In the genomic region with DNA sequence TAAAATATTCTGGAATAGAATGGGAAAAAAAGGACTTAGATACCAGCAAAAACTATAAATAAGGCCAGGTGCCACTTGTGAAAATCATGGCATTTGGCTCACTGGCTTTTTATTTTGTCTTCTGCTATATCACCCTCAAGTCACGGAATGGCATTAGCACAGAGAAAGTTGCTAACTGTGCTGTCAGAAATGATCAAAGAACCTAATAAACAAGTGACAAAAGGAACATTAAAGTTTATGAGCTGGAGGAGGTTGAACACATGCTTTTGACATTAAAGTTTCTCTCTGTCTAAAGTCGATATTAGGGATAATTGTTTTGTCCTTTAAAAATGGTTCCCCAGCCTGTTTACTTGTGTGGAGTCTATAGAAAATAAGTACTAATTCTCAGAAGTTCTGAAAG, we compare ENCODE assay signal across 50 mouse cellular contexts. TPM values are rescaled to one million over a fixed set of nuclear protein-coding genes. Genes with fewer than 3 reads are reported as not detected.
"Had no signal": no experiment of that assay in that cellular context is flagged by ENCODE, and none has a peak within 500 bp of the region (broad histone marks: within the 10 kb centered on the region; RNA-seq: fewer than 3 reads in every experiment).

No protein-coding gene starts in this region.

- H3K4me1 ChIP-seq: heart, embryonic 10.5 days; heart, embryonic 12.5 days; heart, embryonic 13.5 days; heart, embryonic 15.5 days; hindbrain, embryonic 10.5 days; hindbrain, embryonic 12.5 days; hindbrain, embryonic 13.5 days; hindbrain, embryonic 15.5 days; intestine, embryonic 15.5 days; kidney, embryonic 15.5 days had no signal

- H3K27ac ChIP-seq: heart, embryonic 10.5 days; heart, embryonic 13.5 days; heart, embryonic 15.5 days; hindbrain, embryonic 10.5 days; hindbrain, embryonic 12.5 days; hindbrain, embryonic 13.5 days; hindbrain, embryonic 14.5 days; hindbrain, embryonic 15.5 days; hindbrain, postnatal 0 days; intestine, embryonic 15.5 days; kidney, embryonic 15.5 days; left cerebral cortex, adult 2 months had no signal

- H3K4me3 ChIP-seq: heart, embryonic 10.5 days; heart, embryonic 12.5 days; heart, embryonic 13.5 days; heart, embryonic 15.5 days; hindbrain, embryonic 10.5 days; hindbrain, embryonic 12.5 days; hindbrain, embryonic 13.5 days; hindbrain, embryonic 15.5 days; intestine, embryonic 15.5 days; kidney, embryonic 15.5 days; left cerebral cortex, adult 2 months had no signal

- DNase-seq: heart, postnatal 10 days; heart, postnatal 14 days; heart, postnatal 36 days; heart, postnatal 4 days; kidney, adult 11 months; kidney, adult 18-20 months; kidney, adult 2 months; kidney, adult 8-10 months; kidney, adult 9 months; kidney, postnatal 14 days; kidney, postnatal 25 days; kidney, postnatal 36 days; kidney, postnatal 4 days; layer of hippocampus, adult 9-11 months; layer of hippocampus, postnatal 36 days had no signal

- H3K9ac ChIP-seq: heart, embryonic 12.5 days; heart, embryonic 13.5 days; heart, embryonic 15.5 days; hindbrain, embryonic 12.5 days; hindbrain, embryonic 13.5 days; hindbrain, embryonic 14.5 days; hindbrain, embryonic 15.5 days; intestine, embryonic 15.5 days; kidney, embryonic 15.5 days had no signal

- H3K36me3 ChIP-seq: heart, embryonic 10.5 days; heart, embryonic 12.5 days; heart, embryonic 13.5 days; heart, embryonic 15.5 days; hindbrain, embryonic 10.5 days; hindbrain, embryonic 12.5 days; hindbrain, embryonic 13.5 days; hindbrain, embryonic 15.5 days; intestine, embryonic 15.5 days; kidney, embryonic 15.5 days had no signal

- H3K4me2 ChIP-seq: heart, embryonic 11.5 days; heart, embryonic 12.5 days; heart, embryonic 13.5 days; heart, embryonic 15.5 days; hindbrain, embryonic 12.5 days; hindbrain, embryonic 13.5 days; hindbrain, embryonic 14.5 days; hindbrain, embryonic 15.5 days; intestine, embryonic 15.5 days; kidney, embryonic 15.5 days had no signal

- ATAC-seq: hindbrain, embryonic 16.5 days; hindbrain, postnatal 0 days; inflammation-experienced regulatory T-cells, adult 6 months; intestine, embryonic 15.5 days; intestine, embryonic 16.5 days; intestine, postnatal 0 days had no signal

- H3K9me3 ChIP-seq: heart, embryonic 10.5 days; heart, embryonic 12.5 days; heart, embryonic 13.5 days; heart, embryonic 15.5 days; hindbrain, embryonic 10.5 days; hindbrain, embryonic 12.5 days; hindbrain, embryonic 13.5 days; hindbrain, embryonic 15.5 days; intestine, embryonic 15.5 days; kidney, embryonic 15.5 days had no signal

- H3K27me3 ChIP-seq: heart, embryonic 12.5 days; heart, embryonic 13.5 days; heart, embryonic 15.5 days; hindbrain, embryonic 12.5 days; hindbrain, embryonic 13.5 days; hindbrain, embryonic 15.5 days; intestine, embryonic 15.5 days; kidney, embryonic 15.5 days had no signal

RNA-seq across cellular contexts. Expression of gene Cypt15, which starts 37.7 kb away (rescaled TPM):
- total RNA-seq: heart, postnatal 10 days; heart, postnatal 14 days; heart, postnatal 25 days; heart, postnatal 36 days; heart, postnatal 4 days; hematopoietic stem cell, adult 5-6 weeks; hindbrain, postnatal 0 days; layer of hippocampus, adult 18-20 months; layer of hippocampus, adult 8-10 months; layer of hippocampus, postnatal 10 days; layer of hippocampus, postnatal 14 days; layer of hippocampus, postnatal 25 days; layer of hippocampus, postnatal 36 days; left cerebral cortex, adult 18-20 months; left cerebral cortex, adult 2 months; left cerebral cortex, adult 8-10 months had no signal
- polyA plus RNA-seq: heart, embryonic 10.5 days; heart, embryonic 11.5 days; heart, embryonic 12.5 days; heart, embryonic 13.5 days; heart, embryonic 14.5 days; heart, embryonic 15.5 days; heart, embryonic 16.5 days; heart, postnatal 0 days; hindbrain, embryonic 10.5 days; hindbrain, embryonic 11.5 days; hindbrain, embryonic 12.5 days; hindbrain, embryonic 13.5 days; hindbrain, embryonic 14.5 days; hindbrain, embryonic 15.5 days; hindbrain, embryonic 16.5 days; hindbrain, postnatal 0 days; inflammation-experienced regulatory T-cells, adult 6 months; intestine, embryonic 14.5 days; intestine, embryonic 15.5 days; intestine, embryonic 16.5 days; intestine, postnatal 0 days; kidney, adult 2 months; kidney, embryonic 14.5 days; kidney, embryonic 15.5 days; kidney, embryonic 16.5 days; large intestine, adult 2 months had no signal
